Mouse (Mus musculus) MEL (cell line): ENCODE measurements around the gene Atf5. TPM values are rescaled to one million over a fixed set of nuclear protein-coding genes. Genes with fewer than 3 reads are reported as not detected.

Experiments used
- DNase-seq: peaks from one replicate; pipeline ENCODE4 v3.0.0; 2011; ENCODE audit warnings: low read depth, low spot score
- H3K27ac ChIP-seq: 2 replicates; pipeline ENCODE4 v1.5.1; 2012; ENCODE audit warnings: low read depth, mild to moderate bottlenecking, control low read depth, low read length, moderate library complexity; ENCODE audit not compliant: control insufficient read depth
- H3K27me3 ChIP-seq, 2 experiments: fragments of 150-350 bp in 1 of 2; sonication (generic) in 1 of 2; 2 replicates each; pipeline ENCODE4 v1.6.1; 2012; ENCODE audit warnings: low read length in 2 of 2, mild to moderate bottlenecking in 2 of 2, improper control_type of control experiment in 1 of 2, moderate library complexity in 1 of 2; ENCODE audit not compliant: insufficient read depth in 2 of 2, control insufficient read depth in 1 of 2
- H3K36me3 ChIP-seq, 2 experiments: 2 replicates each; pipeline ENCODE4 v1.6.1; 2012 to 2014; ENCODE audit warnings: low read length in 2 of 2, improper control_type of control experiment in 1 of 2, inconsistent platforms in 1 of 2, mild to moderate bottlenecking in 1 of 2; ENCODE audit not compliant: insufficient read depth in 2 of 2, control insufficient read depth in 1 of 2
- H3K4me1 ChIP-seq, 2 experiments: fragments of 150-350 bp in 1 of 2; sonication (generic) in 1 of 2; 2 replicates each; pipeline ENCODE4 v1.6.1; 2012; ENCODE audit warnings: low read length in 2 of 2, improper control_type of control experiment in 1 of 2, mild to moderate bottlenecking in 1 of 2; ENCODE audit not compliant: insufficient read depth in 2 of 2, control insufficient read depth in 1 of 2
- H3K4me3 ChIP-seq, 2 experiments: fragments of 150-350 bp in 1 of 2; sonication (generic) in 1 of 2; 2 replicates each; pipeline ENCODE4 v1.5.1; 2012; ENCODE audit warnings: low read depth in 2 of 2, low read length in 2 of 2, mild to moderate bottlenecking in 2 of 2, moderate library complexity in 2 of 2, control low read depth in 1 of 2, improper control_type of control experiment in 1 of 2; ENCODE audit not compliant: control insufficient read depth in 1 of 2, insufficient read depth in 1 of 2
- H3K79me2 ChIP-seq: 2 replicates; pipeline ENCODE4 v1.6.1; 2012; ENCODE audit warnings: mild to moderate bottlenecking, low read length, moderate library complexity; ENCODE audit not compliant: control insufficient read depth, poor library complexity, insufficient read depth
- H3K9ac ChIP-seq: 2 replicates; pipeline ENCODE4 v1.6.1; 2012; ENCODE audit warnings: low read depth, mild to moderate bottlenecking, control low read depth, low read length, moderate library complexity; ENCODE audit not compliant: control insufficient read depth, poor library complexity, severe bottlenecking
- H3K9me3 ChIP-seq: fragments of 150-350 bp; sonication (generic); replicated peaks from 2 replicates; pipeline ENCODE4 v1.6.1; 2012; ENCODE audit warnings: mild to moderate bottlenecking, low read length, improper control_type of control experiment, moderate library complexity; ENCODE audit not compliant: insufficient read depth
- BHLHE40 ChIP-seq: IDR thresholded peaks from 2 replicates; pipeline ENCODE4 v1.6.1; 2012; ENCODE audit warnings: low read depth, mild to moderate bottlenecking, inconsistent platforms, low read length, improper control_type of control experiment, borderline replicate concordance
- CHD2 ChIP-seq: IDR thresholded peaks from 2 replicates; pipeline ENCODE4 v1.6.1; 2011; ENCODE audit warnings: low read length, improper control_type of control experiment
- ELF1 ChIP-seq: IDR thresholded peaks from 2 replicates; pipeline ENCODE4 v1.6.1; 2014; ENCODE audit warnings: low read depth, mild to moderate bottlenecking, inconsistent platforms, low read length, improper control_type of control experiment, moderate library complexity
- ETS1 ChIP-seq: IDR thresholded peaks from 2 replicates; pipeline ENCODE4 v1.6.1; 2012; ENCODE audit warnings: low read depth, mild to moderate bottlenecking, inconsistent platforms, low read length, improper control_type of control experiment, moderate library complexity
- HCFC1 ChIP-seq: IDR thresholded peaks from 2 replicates; pipeline ENCODE4 v1.6.1; 2012; ENCODE audit warnings: low read depth, mild to moderate bottlenecking, inconsistent platforms, low read length, improper control_type of control experiment, moderate library complexity
- KAT2A ChIP-seq: conservative IDR thresholded peaks from 2 replicates; pipeline ENCODE4 v1.6.1; 2012; ENCODE audit warnings: low read depth, low read length, improper control_type of control experiment, inconsistent platforms
- MAFK ChIP-seq: IDR thresholded peaks from 2 replicates; pipeline ENCODE4 v1.6.1; 2011; ENCODE audit warnings: low read depth, mild to moderate bottlenecking, low read length, improper control_type of control experiment, borderline replicate concordance
- MYB ChIP-seq: IDR thresholded peaks from 2 replicates; pipeline ENCODE4 v1.6.1; 2011; ENCODE audit warnings: mild to moderate bottlenecking, low read depth, low read length, improper control_type of control experiment
- NELFE ChIP-seq: IDR thresholded peaks from 2 replicates; pipeline ENCODE4 v1.6.1; 2011; ENCODE audit warnings: low read depth, low read length, improper control_type of control experiment
- POLR2A ChIP-seq, 2 experiments: IDR thresholded peaks; 2 replicates each; pipeline ENCODE4 v1.6.1; 2011 to 2012; ENCODE audit warnings: low read length in 2 of 2, mild to moderate bottlenecking in 2 of 2, control low read depth in 1 of 2, improper control_type of control experiment in 1 of 2, low read depth in 1 of 2, moderate library complexity in 1 of 2; ENCODE audit not compliant: control insufficient read depth in 1 of 2, insufficient read depth in 1 of 2, poor library complexity in 1 of 2
- POLR2AphosphoS2 ChIP-seq: IDR thresholded peaks from 2 replicates; pipeline ENCODE4 v1.6.1; 2011; ENCODE audit warnings: low read length, improper control_type of control experiment
- POLR2AphosphoS5 ChIP-seq: IDR thresholded peaks from 2 replicates; pipeline ENCODE4 v1.6.1; 2012; ENCODE audit warnings: low read depth, borderline replicate concordance, mild to moderate bottlenecking, inconsistent platforms, low read length, moderate library complexity, mixed read lengths
- RCOR1 ChIP-seq: IDR thresholded peaks from 2 replicates; pipeline ENCODE4 v1.6.1; 2012; ENCODE audit warnings: low read depth, mild to moderate bottlenecking, inconsistent platforms, low read length, improper control_type of control experiment
- SIN3A ChIP-seq: IDR thresholded peaks from 2 replicates; pipeline ENCODE4 v1.6.1; 2012; ENCODE audit warnings: low read length, improper control_type of control experiment, inconsistent platforms
- TAL1 ChIP-seq: IDR thresholded peaks from 2 replicates; pipeline ENCODE4 v1.6.1; 2012; ENCODE audit warnings: mild to moderate bottlenecking, inconsistent platforms, low read length, moderate library complexity, mixed read lengths
- TCF12 ChIP-seq: IDR thresholded peaks from 2 replicates; pipeline ENCODE4 v1.6.1; 2014; ENCODE audit warnings: low read depth, mild to moderate bottlenecking, inconsistent platforms, low read length, improper control_type of control experiment, moderate library complexity
- USF1 ChIP-seq: IDR thresholded peaks from 2 replicates; pipeline ENCODE4 v1.6.1; 2014; ENCODE audit warnings: low read depth, mild to moderate bottlenecking, inconsistent platforms, low read length, improper control_type of control experiment, moderate library complexity
- ZC3H11A ChIP-seq: IDR thresholded peaks from 2 replicates; pipeline ENCODE4 v1.6.1; 2012; ENCODE audit warnings: low read depth, mild to moderate bottlenecking, inconsistent platforms, low read length, improper control_type of control experiment
- ZKSCAN1 ChIP-seq: IDR thresholded peaks from 2 replicates; pipeline ENCODE4 v1.6.1; 2012; ENCODE audit warnings: low read depth, mild to moderate bottlenecking, inconsistent platforms, low read length, improper control_type of control experiment, moderate library complexity
- polyA plus RNA-seq, 2 experiments: library from polyadenylated mRNA; stranded (reverse) in 1 of 2; unstranded in 1 of 2; fragments of >175 nt in 1 of 2; fragments of >200 nt in 1 of 2; gene quantifications; 2 replicates each; pipeline versions ENCODE4 v1.2.1 to v1.2.4; 2012; ENCODE audit warnings: low replicate concordance in 2 of 2, low read depth in 1 of 2; ENCODE audit not compliant: insufficient read length in 2 of 2, insufficient read depth in 1 of 2, missing spikeins in 1 of 2
- total RNA-seq: library from RNA; depleted of rRNA; stranded (reverse); fragments of 300-350 nt; gene quantifications from 2 replicates; pipeline ENCODE4 v1.2.3, GENCODE M21; 2012

The Atf5 gene
- total and polyA plus RNA-seq, 3 experiments: 17.6 to 95.5 TPM; not detected in 1

- Histone ChIP-seq H3K4me1 (peaks cover 5 to 31% of the 10 kb centered on the region in 2 experiments), H3K79me2 (peaks cover 28% of the 10 kb centered on the region), H3K9ac (no peak overlapping the region), H3K9me3 (no peaks in the 10 kb centered on the region), H3K27ac (no peak overlapping the region), H3K27me3 (no peaks in the 10 kb centered on the region), H3K4me3 (no peak overlapping the region), H3K36me3 (peaks cover 0 to 20% of the 10 kb centered on the region in 2 experiments; a peak in 2 of 4 replicates)
- DNase-seq: no peak
- no peak for TF ChIP-seq ELF1
- TF ChIP-seq POLR2AphosphoS2: no peak
- TF ChIP-seq TCF12: no peak
- TF ChIP-seq CHD2: no peak
- 0 out of 2 replicates have a peak, but pooled peaks have one; percentile 36 for TF ChIP-seq USF1
- TF ChIP-seq SIN3A: no peak
- peak in 1 of 2 experiments; percentile 14; a peak in 1 of 4 replicates for TF ChIP-seq POLR2A (IDR thresholded peaks at IDR 0.05; ENCODE audit: control insufficient read depth in 1 of 2, insufficient read depth in 1 of 2, low read depth in 1 of 2, low read length in 2 of 2, poor library complexity in 1 of 2)
- no peak for TF ChIP-seq ETS1
Measured at GRCm38 (mm10) chr7:44854356-44855031, 38.0 kb upstream of the Atf5 start.

GRCm38 (mm10) chr7:44853596-44854355 lies 37.3 kb upstream of the Atf5 start:
- H3K9me3 ChIP-seq: no peaks in the 10 kb centered on the region
- H3K27me3 ChIP-seq: no peaks in the 10 kb centered on the region
- no peak overlapping the region for H3K9ac ChIP-seq
- peaks cover 5 to 31% of the 10 kb centered on the region in 2 experiments for H3K4me1 ChIP-seq
- peaks cover 0 to 20% of the 10 kb centered on the region in 2 experiments; a peak in 2 of 4 replicates for H3K36me3 ChIP-seq
- TF ChIP-seq POLR2AphosphoS5 (no peak), ZC3H11A (no peak), RCOR1 (no peak), CHD2 (no peak), MAFK (no peak), SIN3A (no peak), HCFC1 (no peak), TAL1 (no peak), NELFE (no peak), BHLHE40 (no peak), USF1 (no peak; the same call in 1 of the 2 replicates), KAT2A (no peak), ZKSCAN1 (no peak), TCF12 (no peak), MYB (no peak)
- no peak overlapping the region for H3K4me3 ChIP-seq
- DNase-seq: no peak
- peaks cover 27% of the 10 kb centered on the region for H3K79me2 ChIP-seq
- H3K27ac ChIP-seq: no peak overlapping the region
